Mouse (Mus musculus) T-helper 2 cell (primary cell): Measurements from ENCODE around the gene Pts.

ENCODE experiments used
- in situ Hi-C: fragments of 300-600 bp; cut with MboI, MseI; formaldehyde crosslinking; loops from one replicate; pipeline ENCODE4 v1.15.1; 2025; ENCODE audit warnings: high pct_unique_total_duplicates

Gene Pts

GRCm38 (mm10) chr9:50533328-50533727, 4.8 kb upstream of the Pts start:
- in situ Hi-C loops: no loop called here

- in situ Hi-C loops: no loop called here
Observed at GRCm38 (mm10) chr9:50530890-50531289, 2.4 kb upstream of the Pts start.

- in situ Hi-C loops: loop anchor here (5.0 to 10.0 kb wide), 2 partner anchors 71 to 77 kb away; partner anchors contain the start of genes Sdhd and Timm8b
Observed at GRCm38 (mm10) chr9:50527860-50528259, 664 bp downstream of the Pts start.

- in situ Hi-C loops: loop anchor here (5.0 to 10.0 kb wide), 2 partner anchors 68 to 79 kb away; partner anchors contain the start of genes Sdhd and Timm8b
Observed at GRCm38 (mm10) chr9:50525585-50525984, 2.9 kb downstream of the Pts start.

GRCm38 (mm10) chr9:50524936-50525335, 3.6 kb downstream of the Pts start:
- in situ Hi-C loops: loop anchor here (5.0 to 10.0 kb wide), 3 partner anchors 68 to 152 kb away; partner anchors contain the start of genes Sdhd and Timm8b

- in situ Hi-C loops: loop anchor here (5.0 to 10.0 kb wide), 2 partner anchors 82 to 155 kb away; partner anchors contain the start of genes Sdhd and Timm8b
Observed at GRCm38 (mm10) chr9:50522574-50522973, 6.0 kb downstream of the Pts start.

- in situ Hi-C loops: loop anchor here (5.0 to 10.0 kb wide), 2 partner anchors 83 to 156 kb away; partner anchors contain the start of genes Sdhd and Timm8b
Observed at GRCm38 (mm10) chr9:50521562-50521961, 7.0 kb downstream of the Pts start.

- in situ Hi-C loops: loop anchor here (5.0 to 10.0 kb wide), 2 partner anchors 84 to 157 kb away; partner anchors contain the start of genes Sdhd and Timm8b
Observed at GRCm38 (mm10) chr9:50520748-50521147, 7.8 kb downstream of the Pts start.

GRCm38 (mm10) chr9:50518781-50519180, 9.7 kb downstream of the Pts start:
- in situ Hi-C loops: no loop called here

GRCm38 (mm10) chr9:50515462-50515861, 13.1 kb downstream of the Pts start:
- in situ Hi-C loops: no loop called here

GRCm38 (mm10) chr9:50507570-50507969, 21.0 kb downstream of the Pts start:
- in situ Hi-C loops: no loop called here

GRCm38 (mm10) chr9:50505405-50505804, 23.1 kb downstream of the Pts start:
- in situ Hi-C loops: no loop called here

GRCm38 (mm10) chr9:50502949-50503348, 25.6 kb downstream of the Pts start:
- in situ Hi-C loops: no loop called here

- in situ Hi-C loops: no loop called here
Observed at GRCm38 (mm10) chr9:50500974-50501501, 27.5 kb downstream of the Pts start.

GRCm38 (mm10) chr9:50500467-50500973, 28.0 kb downstream of the Pts start:
- in situ Hi-C loops: no loop called here

- in situ Hi-C loops: no loop called here
Observed at GRCm38 (mm10) chr9:50499781-50500180, 28.7 kb downstream of the Pts start.

GRCm38 (mm10) chr9:50498815-50499214, 29.7 kb downstream of the Pts start:
- in situ Hi-C loops: no loop called here

GRCm38 (mm10) chr9:50497536-50497935, 31.0 kb downstream of the Pts start:
- in situ Hi-C loops: no loop called here

- in situ Hi-C loops: no loop called here
Observed at GRCm38 (mm10) chr9:50497076-50497475, 31.4 kb downstream of the Pts start.

- in situ Hi-C loops: no loop called here
Observed at GRCm38 (mm10) chr9:50496546-50496945, 32.0 kb downstream of the Pts start.

- in situ Hi-C loops: no loop called here
Observed at GRCm38 (mm10) chr9:50496151-50496505, 32.4 kb downstream of the Pts start.

GRCm38 (mm10) chr9:50495405-50496150, 32.9 kb downstream of the Pts start:
- in situ Hi-C loops: no loop called here

- in situ Hi-C loops: no loop called here
Observed at GRCm38 (mm10) chr9:50494311-50494710, 34.2 kb downstream of the Pts start, which contains the start of gene Plet1. TSS of gene Plet1 (plus strand) at chr9:50494525.
